Mouse (Mus musculus) CD4-positive helper T cell, adult 2 months (primary cell): ENCODE data around the gene Tex26.

Experiments used
- DNase-seq: peaks from one replicate; pipeline ENCODE4 v3.0.0-alpha.2; 2012; ENCODE audit warnings: low read depth, missing footprints, low spot score

The Tex26 gene

GRCm38 (mm10) chr5:149433618-149434017 lies 5.8 kb upstream of the Tex26 start:
- no peak for DNase-seq

- DNase-seq = peak; percentile 29
Measured at GRCm38 (mm10) chr5:149434141-149434690, 5.2 kb upstream of the Tex26 start.

- no peak for DNase-seq
Measured at GRCm38 (mm10) chr5:149436541-149436940, 2.9 kb upstream of the Tex26 start.

- DNase-seq = no peak
Measured at GRCm38 (mm10) chr5:149437150-149437549, 2.3 kb upstream of the Tex26 start.

GRCm38 (mm10) chr5:149440180-149440573 lies 717 bp downstream of the Tex26 start:
- peak; percentile 11 for DNase-seq

GRCm38 (mm10) chr5:149441646-149442276 lies 2.3 kb downstream of the Tex26 start:
- no peak for DNase-seq

- no peak for DNase-seq
Measured at GRCm38 (mm10) chr5:149442277-149442660, 2.8 kb downstream of the Tex26 start.

- DNase-seq = no peak
Measured at GRCm38 (mm10) chr5:149444451-149444850, 5.0 kb downstream of the Tex26 start.

GRCm38 (mm10) chr5:149446495-149446894 lies 7.0 kb downstream of the Tex26 start:
- DNase-seq = no peak

- no peak for DNase-seq
Measured at GRCm38 (mm10) chr5:149447733-149448132, 8.3 kb downstream of the Tex26 start.

- DNase-seq = no peak
Measured at GRCm38 (mm10) chr5:149449406-149449805, 9.9 kb downstream of the Tex26 start.

GRCm38 (mm10) chr5:149451209-149451681 lies 11.8 kb downstream of the Tex26 start:
- DNase-seq = no peak

- peak; percentile 55 for DNase-seq
Measured at GRCm38 (mm10) chr5:149454281-149454680, 14.8 kb downstream of the Tex26 start.

- DNase-seq = no peak
Measured at GRCm38 (mm10) chr5:149456544-149456943, 17.1 kb downstream of the Tex26 start.

GRCm38 (mm10) chr5:149462071-149462470 lies 22.6 kb downstream of the Tex26 start:
- DNase-seq = no peak

- DNase-seq = no peak
Measured at GRCm38 (mm10) chr5:149465305-149465704, 25.8 kb downstream of the Tex26 start.

GRCm38 (mm10) chr5:149474142-149474541 lies 34.7 kb downstream of the Tex26 start:
- DNase-seq = no peak

GRCm38 (mm10) chr5:149474701-149475468 lies 35.4 kb downstream of the Tex26 start:
- DNase-seq = no peak

- DNase-seq = no peak
Measured at GRCm38 (mm10) chr5:149481920-149482319, 42.5 kb downstream of the Tex26 start.

- peak; percentile 7 for DNase-seq
Measured at GRCm38 (mm10) chr5:149483321-149484052, 44.0 kb downstream of the Tex26 start.

GRCm38 (mm10) chr5:149484270-149484669 lies 44.8 kb downstream of the Tex26 start:
- no peak for DNase-seq

GRCm38 (mm10) chr5:149485447-149485846 lies 46.0 kb downstream of the Tex26 start:
- DNase-seq = no peak
